Mouse (Mus musculus) liver, embryonic 12.5 days (tissue): ENCODE results near the gene Gm21992. TPM values are rescaled to one million over a fixed set of nuclear protein-coding genes. Genes with fewer than 3 reads are reported as not detected.

Experiments used
- ATAC-seq: fragments of 200-750 bp; cut with Nextera tagmentation; 2 replicates; pipeline ENCODE4 v1.8.0; 2017; ENCODE audit warnings: moderate number of reproducible peaks, mild to moderate bottlenecking, moderate library complexity
- H3K27ac ChIP-seq: fragments of 300-500 bp; sonication (generic); 2 replicates; pipeline ENCODE4 v1.5.1; 2016; ENCODE audit warnings: mild to moderate bottlenecking
- H3K27me3 ChIP-seq: fragments of 300-500 bp; sonication (generic); replicated peaks from 2 replicates; pipeline ENCODE4 v1.6.1; 2016; ENCODE audit warnings: mild to moderate bottlenecking, moderate library complexity
- H3K36me3 ChIP-seq: fragments of 300-500 bp; sonication (generic); 2 replicates; pipeline ENCODE4 v1.6.1; 2016; ENCODE audit warnings: mild to moderate bottlenecking, moderate library complexity
- H3K4me1 ChIP-seq: fragments of 300-500 bp; sonication (generic); 2 replicates; pipeline ENCODE4 v1.6.1; 2016
- H3K4me2 ChIP-seq: fragments of 300-500 bp; sonication (generic); 2 replicates; pipeline ENCODE4 v1.6.1; 2016; ENCODE audit warnings: mild to moderate bottlenecking, moderate library complexity
- H3K4me3 ChIP-seq: fragments of 300-500 bp; sonication (generic); 2 replicates; pipeline ENCODE4 v1.5.1; 2016; ENCODE audit warnings: mild to moderate bottlenecking, moderate library complexity
- H3K9ac ChIP-seq: fragments of 300-500 bp; sonication (generic); 2 replicates; pipeline ENCODE4 v1.6.1; 2016; ENCODE audit warnings: mild to moderate bottlenecking, moderate library complexity
- H3K9me3 ChIP-seq: fragments of 300-500 bp; sonication (generic); replicated peaks from 2 replicates; pipeline ENCODE4 v1.6.1; 2016; ENCODE audit warnings: mild to moderate bottlenecking, moderate library complexity
- WGBS: fragments of 180-500 bp; shearing (Covaris S2); methylation state at CpG from one replicate; pipeline ENCODE4 v1.1.7; 2016; ENCODE audit not compliant: insufficient replicate concordance; 5-methylcytosine and 5-hydroxymethylcytosine counted together
- polyA plus RNA-seq: library from polyadenylated mRNA; unstranded; fragments of >200 nt; fragmentation: Nextera tagmentation; extraction: Ambion mirVana; gene quantifications from 2 replicates; pipeline ENCODE4 v1.2.1, GENCODE M21; 2016

The Gm21992 gene
- polyA plus RNA-seq, 1 experiment from 2014 or later: 18.9 TPM

DNA sequence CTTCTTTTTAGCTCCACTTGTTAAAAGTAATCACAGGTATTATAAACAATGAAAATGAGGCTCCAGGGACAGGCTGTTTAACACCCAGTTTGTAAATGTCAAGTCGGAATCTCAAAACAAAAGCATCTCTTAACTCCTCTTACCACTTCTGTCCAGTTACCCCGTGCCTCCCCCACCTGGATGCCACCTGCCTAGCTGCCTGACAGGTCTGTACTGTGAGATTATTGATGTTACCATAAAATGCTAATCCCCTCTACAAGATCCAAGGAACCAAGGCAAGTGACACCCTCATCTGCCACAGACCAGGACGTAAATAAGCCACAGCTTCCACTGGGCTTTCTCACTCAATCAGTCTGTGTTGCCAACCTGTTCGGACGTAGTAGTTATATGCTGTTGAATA lies 111.6 kb downstream of the Gm21992 start:
- ATAC-seq: no peak
- Histone ChIP-seq H3K4me3 (no peak overlapping the region), H3K4me2 (no peak overlapping the region), H3K27me3 (peaks cover 74% of the 10 kb centered on the region), H3K4me1 (0 out of 2 replicates have a peak, but pooled peaks cover 7% of the 10 kb centered on the region), H3K27ac (no peak overlapping the region), H3K9me3 (no peaks in the 10 kb centered on the region), H3K9ac (no peak overlapping the region), H3K36me3 (no peaks in the 10 kb centered on the region)
- whole genome bisulfite sequencing: 59% methylated on average over 5 of the region's 5 CpGs

DNA sequence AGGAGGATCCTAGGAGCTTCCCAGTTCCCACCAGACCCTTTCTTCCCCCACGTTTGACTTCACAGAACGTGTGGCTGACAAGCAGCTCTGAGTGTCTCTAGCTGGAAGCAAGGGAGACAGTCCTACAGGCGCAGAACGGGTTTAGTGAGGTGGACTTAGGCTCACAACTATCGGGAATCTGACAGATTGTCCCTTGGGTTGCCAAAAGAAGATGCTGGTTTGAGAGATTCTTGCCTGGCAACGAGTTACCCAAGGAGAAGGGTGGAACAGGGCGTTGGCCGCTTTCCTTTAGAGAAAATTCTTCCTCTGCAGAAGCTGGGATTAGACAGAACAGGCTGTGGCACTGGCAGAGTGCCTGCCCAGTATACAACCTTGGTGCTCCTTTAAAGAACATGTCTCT lies 112.6 kb downstream of the Gm21992 start:
- no peak overlapping the region for H3K4me3 ChIP-seq
- no peak overlapping the region for H3K4me2 ChIP-seq
- H3K36me3 ChIP-seq: no peaks in the 10 kb centered on the region
- no peaks in the 10 kb centered on the region for H3K9me3 ChIP-seq
- peaks cover 79% of the 10 kb centered on the region for H3K27me3 ChIP-seq
- no peak overlapping the region for H3K27ac ChIP-seq
- 0 out of 2 replicates have a peak, but pooled peaks cover 7% of the 10 kb centered on the region for H3K4me1 ChIP-seq
- WGBS: 31% methylated on average over 8 of the region's 8 CpGs
- no peak overlapping the region for H3K9ac ChIP-seq
- no peak for ATAC-seq

DNA sequence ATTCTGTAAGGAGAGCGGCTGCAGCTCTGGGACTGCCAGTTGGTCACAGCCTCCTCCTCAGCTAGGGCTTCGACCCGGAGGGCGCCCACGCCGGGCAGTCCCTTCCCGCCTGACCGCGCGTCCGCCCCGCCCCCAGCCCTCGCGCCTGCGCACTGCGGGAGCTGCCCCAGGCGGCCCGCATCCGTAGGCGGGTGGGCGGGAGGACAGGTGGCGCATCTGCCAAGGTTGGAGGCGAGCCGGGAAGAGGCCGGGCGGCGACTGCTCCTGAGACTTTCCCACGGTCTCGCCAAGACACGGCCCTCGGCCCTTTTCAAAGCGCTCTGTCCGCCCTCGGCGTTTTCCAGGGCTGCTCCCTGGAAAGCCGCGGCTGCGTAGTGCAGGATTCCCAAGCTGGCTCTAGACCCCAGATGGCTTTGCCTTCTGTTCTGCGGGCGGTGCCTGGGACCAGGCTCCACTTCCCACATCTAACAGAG lies 113.2 kb downstream of the Gm21992 start, which contains the start of gene Gm960:
Gene Gm960 (minus strand): TSS at position 464 of the 473 bp plus-strand sequence.
- Histone ChIP-seq H3K4me3 (peak within 1 kb of the TSS; percentile 48), H3K36me3 (no peaks in the 10 kb centered on the region), H3K27me3 (peaks cover 78% of the 10 kb centered on the region), H3K4me1 (0 out of 2 replicates have a peak, but pooled peaks cover 7% of the 10 kb centered on the region), H3K4me2 (peak within 1 kb of the TSS; percentile 67), H3K9me3 (no peaks in the 10 kb centered on the region), H3K9ac (no peak within 1 kb of the TSS), H3K27ac (no peak within 1 kb of the TSS)
- ATAC-seq: no peak
- WGBS: 3% methylated on average over 40 of the region's 40 CpGs

DNA sequence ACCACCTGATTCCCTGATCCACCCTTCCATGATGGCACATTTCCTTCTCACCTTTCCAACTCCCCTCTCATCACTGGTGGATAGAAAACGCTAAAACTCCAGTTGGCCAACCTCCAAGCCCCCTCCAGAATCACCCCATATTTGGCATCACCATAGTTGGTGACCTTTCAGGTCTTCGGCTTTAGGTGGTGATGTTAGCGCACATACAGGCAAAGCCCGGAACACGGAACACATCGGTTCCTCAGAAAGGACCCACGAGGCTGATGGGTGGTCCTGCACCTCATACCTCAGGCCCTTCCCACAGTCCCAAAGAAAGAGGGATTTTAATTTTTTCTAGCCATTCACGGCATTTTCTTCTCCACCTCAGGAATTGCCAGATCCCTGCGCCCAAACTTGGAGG lies 113.7 kb downstream of the Gm21992 start:
- Histone ChIP-seq H3K27me3 (peaks cover 78% of the 10 kb centered on the region), H3K9ac (no peak overlapping the region)
- WGBS: 60% methylated on average over 9 of the region's 9 CpGs

DNA sequence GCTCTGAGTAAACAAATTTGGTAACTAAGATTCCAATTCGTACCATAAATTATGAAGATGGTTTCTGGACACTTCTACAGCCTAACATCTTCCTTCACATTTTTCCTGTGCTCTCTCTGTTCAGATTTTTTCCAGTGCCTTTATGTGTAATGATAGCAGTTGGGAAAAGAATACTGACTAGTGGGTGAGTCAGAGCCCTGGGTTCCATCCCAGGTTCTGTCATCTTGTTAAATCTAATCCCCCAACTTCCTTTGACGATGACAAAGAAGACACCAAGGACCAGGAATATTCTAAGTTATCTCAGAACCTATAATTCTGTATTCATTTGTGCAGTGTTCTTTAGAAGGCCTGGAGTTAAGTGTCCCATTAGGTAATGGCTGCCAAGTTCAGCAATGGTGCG lies 114.3 kb downstream of the Gm21992 start:
- WGBS: 64% methylated on average over 3 of the region's 3 CpGs
- no peak for ATAC-seq
- Histone ChIP-seq H3K4me1 (0 out of 2 replicates have a peak, but pooled peaks cover 7% of the 10 kb centered on the region), H3K36me3 (no peaks in the 10 kb centered on the region), H3K4me2 (no peak overlapping the region), H3K27me3 (peaks cover 74% of the 10 kb centered on the region), H3K27ac (no peak overlapping the region), H3K4me3 (no peak overlapping the region), H3K9ac (no peak overlapping the region), H3K9me3 (no peaks in the 10 kb centered on the region)

More for the DNA sequence above, 113.7 kb downstream of the Gm21992 start:
- H3K9me3 ChIP-seq: no peaks in the 10 kb centered on the region
- H3K4me1 ChIP-seq: 0 out of 2 replicates have a peak, but pooled peaks cover 7% of the 10 kb centered on the region
- no peak overlapping the region for H3K27ac ChIP-seq
- ATAC-seq: no peak
- no peak overlapping the region; the same call in 1 of the 2 replicates for H3K4me3 ChIP-seq
- no peaks in the 10 kb centered on the region for H3K36me3 ChIP-seq
- H3K4me2 ChIP-seq: peak overlapping the region; percentile 67

DNA sequence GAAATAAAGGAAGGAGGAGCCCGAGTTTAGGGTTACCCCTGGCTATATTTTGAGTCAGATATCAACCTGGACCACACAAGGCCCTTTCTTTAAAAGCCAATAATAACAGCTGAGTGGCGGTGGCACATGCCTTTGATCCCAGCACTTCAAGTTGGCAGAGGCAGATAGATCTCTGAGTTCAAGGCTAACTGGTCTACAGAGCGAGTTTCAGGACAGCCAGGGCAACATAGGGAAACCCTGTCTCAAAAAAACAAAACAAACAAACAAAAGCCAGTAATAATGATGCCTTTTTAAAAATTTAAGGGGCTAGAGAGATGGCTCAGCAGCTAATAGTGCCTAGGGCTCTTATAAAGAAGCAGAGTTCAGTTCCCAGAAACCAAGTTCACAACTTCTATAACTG lies 117.1 kb downstream of the Gm21992 start:
- no peak overlapping the region for H3K27ac ChIP-seq
- no peaks in the 10 kb centered on the region for H3K9me3 ChIP-seq
- WGBS: 43% methylated on average over 3 of the region's 3 CpGs
- no peak overlapping the region for H3K4me2 ChIP-seq
- H3K9ac ChIP-seq: no peak overlapping the region
- no peaks in the 10 kb centered on the region for H3K36me3 ChIP-seq
- H3K27me3 ChIP-seq: peaks cover 56% of the 10 kb centered on the region
- H3K4me3 ChIP-seq: no peak overlapping the region
- H3K4me1 ChIP-seq: 0 out of 2 replicates have a peak, but pooled peaks cover 5% of the 10 kb centered on the region
- ATAC-seq: no peak

Other genes with a start within 250 kb of the Gm21992 start
- 2.6 and 2.7 TPM in 2 replicates for gene Lrfn4, start 195.9 kb downstream of the Gm21992 start, polyA plus RNA-seq
- 35.9 and 39.3 TPM in 2 replicates for gene Rce1, start 186.0 kb downstream of the Gm21992 start, polyA plus RNA-seq
- 0.43 and 1.1 TPM in 2 replicates for gene Gm960, start 112.9 kb downstream of the Gm21992 start, polyA plus RNA-seq
- 0.14 and 0.30 TPM in 2 replicates for gene Sptbn2, start 100.4 kb downstream of the Gm21992 start, polyA plus RNA-seq
- gene Rbm4b, start 55.1 kb downstream of the Gm21992 start, polyA plus RNA-seq: 22.7 and 24.0 TPM in 2 replicates
- gene Rbm4, start 17.7 kb downstream of the Gm21992 start, polyA plus RNA-seq: 30.7 and 32.6 TPM in 2 replicates
- 62.0 and 63.5 TPM in 2 replicates for gene Rbm14, start within 50 bp of the Gm21992 start, polyA plus RNA-seq
- gene Ccs, start 27.7 kb upstream of the Gm21992 start, polyA plus RNA-seq: 40.3 and 43.6 TPM in 2 replicates
- gene Ccdc87, start 27.8 kb upstream of the Gm21992 start, polyA plus RNA-seq: not detected in 2 replicates
- 13.1 and 17.8 TPM in 2 replicates for gene Ctsf, start 43.5 kb upstream of the Gm21992 start, polyA plus RNA-seq
- gene Actn3, start 66.3 kb upstream of the Gm21992 start, polyA plus RNA-seq: 0.79 and 0.82 TPM in 2 replicates
- gene Zdhhc24, start 67.1 kb upstream of the Gm21992 start, polyA plus RNA-seq: 13.9 and 15.9 TPM in 2 replicates
- gene Bbs1, start 95.0 kb upstream of the Gm21992 start, polyA plus RNA-seq: 1.6 and 1.8 TPM in 2 replicates
- 76.7 and 83.3 TPM in 2 replicates for gene Dpp3, start 116.7 kb upstream of the Gm21992 start, polyA plus RNA-seq
- 0.20 and 0.44 TPM in 2 replicates for gene Peli3, start 131.5 kb upstream of the Gm21992 start, polyA plus RNA-seq
- 82.4 and 84.7 TPM in 2 replicates for gene Mrpl11, start 150.5 kb upstream of the Gm21992 start, polyA plus RNA-seq
- not detected in 2 replicates for gene Npas4, start 178.7 kb upstream of the Gm21992 start, polyA plus RNA-seq
- 3.3 and 3.8 TPM in 2 replicates for gene Slc29a2, start 212.2 kb upstream of the Gm21992 start, polyA plus RNA-seq
- gene B4gat1, start 227.2 kb upstream of the Gm21992 start, polyA plus RNA-seq: 10.9 and 13.2 TPM in 2 replicates
- gene AC124502.3, start 227.3 kb upstream of the Gm21992 start, polyA plus RNA-seq: 0.20 and 0.23 TPM in 2 replicates
- 40.4 TPM in 2 replicates for gene Brms1, start 229.7 kb upstream of the Gm21992 start, polyA plus RNA-seq
- 0.50 and 0.92 TPM in 2 replicates for gene Rin1, start 238.9 kb upstream of the Gm21992 start, polyA plus RNA-seq